Mouse (Mus musculus): Measurements from ENCODE around the gene Arhgef7.

Arhgef7 gene

GRCm38 (mm10) chr8:11727651-11728481, at the start of gene Arhgef7:
Gene Arhgef7 (plus strand): TSS chr8:11727721.
- peak; percentile 84 for DNase-seq

- DNase-seq: no peak
Measured at GRCm38 (mm10) chr8:11684558-11684957, 43.0 kb upstream of the Arhgef7 start.

GRCm38 (mm10) chr8:11687251-11687650, 40.3 kb upstream of the Arhgef7 start:
- DNase-seq: no peak

DNA sequence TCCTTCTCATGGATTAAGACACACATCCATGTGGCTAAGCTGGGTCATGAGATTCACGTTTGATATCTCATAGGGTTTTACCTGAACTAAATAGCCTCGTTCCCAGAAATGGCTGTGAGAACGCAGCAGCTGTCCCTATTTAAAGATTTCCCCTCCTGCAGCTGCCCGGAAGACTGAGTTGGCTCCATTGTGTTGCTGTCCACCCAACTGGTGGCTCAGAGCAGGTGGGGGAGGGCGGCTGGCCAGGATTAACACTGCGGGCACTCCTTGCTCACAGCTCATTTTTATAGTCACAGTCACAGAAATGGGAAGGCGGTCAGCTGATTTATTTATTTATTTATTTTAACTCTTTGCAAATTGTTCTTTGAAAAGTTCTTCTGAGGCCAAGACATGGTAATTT, 37.6 kb upstream of the Arhgef7 start:
- no peak for DNase-seq

DNA sequence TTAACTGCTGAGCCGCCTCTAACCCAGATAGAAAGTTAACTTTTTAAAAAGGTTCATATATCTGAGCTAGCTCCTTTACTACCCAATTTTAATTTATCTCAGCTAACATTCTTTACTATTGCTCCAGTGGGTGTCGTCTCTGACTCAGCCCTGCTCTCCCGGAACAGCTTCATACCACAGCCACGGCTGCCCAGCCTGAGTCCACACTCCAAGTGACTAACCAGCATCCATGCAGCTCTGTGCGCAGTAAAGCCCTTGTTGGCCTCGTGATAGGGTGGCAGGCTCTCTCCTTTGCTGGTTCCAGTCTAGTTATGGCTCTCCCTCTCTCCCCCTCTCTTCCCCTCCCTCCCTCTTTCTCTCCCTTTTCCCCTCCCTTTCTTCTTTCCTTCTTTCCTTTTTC, 36.2 kb upstream of the Arhgef7 start:
- no peak for DNase-seq

- no peak for DNase-seq
Measured at GRCm38 (mm10) chr8:11691761-11692160, 35.8 kb upstream of the Arhgef7 start.

- DNase-seq: no peak
Measured at GRCm38 (mm10) chr8:11692455-11692854, 35.1 kb upstream of the Arhgef7 start.

- no peak for DNase-seq
Measured at GRCm38 (mm10) chr8:11693972-11694371, 33.5 kb upstream of the Arhgef7 start.

- DNase-seq: no peak
Measured at GRCm38 (mm10) chr8:11696176-11696575, 31.3 kb upstream of the Arhgef7 start.

- no peak for DNase-seq
Measured at GRCm38 (mm10) chr8:11697467-11697866, 30.1 kb upstream of the Arhgef7 start.

DNA sequence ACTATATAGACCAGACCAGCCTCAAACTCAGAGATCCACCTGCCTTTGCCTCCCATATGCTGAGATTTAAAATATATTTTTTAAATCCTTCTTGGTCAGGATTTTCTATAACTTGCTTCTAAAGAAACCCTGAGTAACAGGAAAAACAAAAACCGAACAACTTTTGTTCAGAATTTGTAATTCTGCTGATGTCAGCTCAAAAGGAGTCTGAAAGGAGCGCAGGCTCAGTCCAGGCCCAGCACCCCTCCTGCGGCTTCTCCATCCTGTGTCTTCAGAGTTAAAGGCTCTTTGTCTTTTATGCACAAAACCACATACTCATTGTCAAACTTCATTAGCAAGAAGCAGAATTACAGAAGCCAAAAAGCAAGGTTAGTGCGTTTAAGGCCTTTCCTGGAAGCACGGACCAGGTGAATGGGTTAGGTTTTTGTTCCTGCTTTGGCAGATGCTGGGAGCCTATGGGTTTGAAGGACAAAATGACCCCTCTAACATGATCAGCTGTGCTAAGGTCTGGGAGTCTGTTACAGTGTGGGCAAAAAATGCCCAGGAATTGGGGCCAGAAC, 28.0 kb upstream of the Arhgef7 start:
- no peak for DNase-seq

GRCm38 (mm10) chr8:11700060-11701032, 27.2 kb upstream of the Arhgef7 start:
- peak; percentile 93 for DNase-seq

DNA sequence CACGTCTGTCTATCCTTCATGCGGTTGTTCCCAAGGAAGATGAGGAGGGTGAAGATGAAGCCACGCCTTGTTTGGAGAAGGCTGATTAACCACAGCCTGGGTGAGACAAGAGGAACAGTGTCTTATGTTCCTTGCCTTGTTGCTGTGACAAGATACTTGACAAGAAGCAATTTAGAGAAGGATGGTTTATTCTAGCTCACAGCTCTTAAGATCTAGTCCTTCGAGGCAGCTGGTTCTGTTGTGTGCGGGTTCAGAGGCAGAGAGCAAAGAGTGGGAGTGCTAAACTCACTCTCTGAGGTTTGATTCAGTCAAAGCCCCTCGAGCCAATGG, 26.5 kb upstream of the Arhgef7 start, which contains the start of gene 1700016D06Rik:
TSS of gene 1700016D06Rik (minus strand) at position 31 of the 330 bp plus-strand sequence.
- DNase-seq: no peak

DNA sequence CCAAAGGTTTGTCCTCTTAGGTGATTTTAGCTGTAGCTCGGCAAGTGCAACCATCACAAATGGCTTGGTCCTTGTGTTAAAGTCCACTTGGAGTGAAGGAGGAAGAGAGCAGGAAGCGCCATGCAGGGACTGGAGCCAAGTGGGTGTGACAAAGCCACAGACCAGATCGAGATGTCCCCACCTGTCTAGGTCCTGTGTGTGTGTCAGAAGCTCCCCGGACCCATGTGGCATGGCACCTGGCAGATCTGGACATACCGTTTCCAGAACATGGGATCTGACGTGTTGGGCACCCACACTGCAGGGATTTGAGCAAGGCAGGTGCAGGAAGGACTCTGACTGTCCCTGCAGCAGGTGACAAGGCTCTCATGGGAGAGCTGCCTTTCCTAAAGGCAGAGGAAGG, 26.1 kb upstream of the Arhgef7 start:
- DNase-seq: no peak

DNA sequence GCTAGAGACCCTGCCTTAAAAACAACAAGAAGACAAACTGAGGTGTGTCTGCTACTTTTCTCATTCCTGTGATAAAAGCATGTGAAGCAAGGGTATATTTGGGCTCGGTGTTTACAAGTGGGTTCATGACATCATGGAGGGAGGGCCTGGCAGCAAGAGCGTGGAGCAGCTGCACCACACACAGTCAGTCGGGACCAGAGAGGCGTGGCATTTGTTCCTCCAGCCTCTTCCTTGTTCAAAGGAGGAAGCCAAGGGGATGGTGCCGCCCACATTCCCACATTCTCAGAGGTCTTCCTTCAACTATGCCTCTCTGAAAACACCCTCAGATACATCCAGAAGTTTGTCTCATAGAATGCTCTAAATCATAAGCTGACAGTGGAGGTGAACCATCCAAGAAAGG, 23.7 kb upstream of the Arhgef7 start:
- no peak for DNase-seq

DNA sequence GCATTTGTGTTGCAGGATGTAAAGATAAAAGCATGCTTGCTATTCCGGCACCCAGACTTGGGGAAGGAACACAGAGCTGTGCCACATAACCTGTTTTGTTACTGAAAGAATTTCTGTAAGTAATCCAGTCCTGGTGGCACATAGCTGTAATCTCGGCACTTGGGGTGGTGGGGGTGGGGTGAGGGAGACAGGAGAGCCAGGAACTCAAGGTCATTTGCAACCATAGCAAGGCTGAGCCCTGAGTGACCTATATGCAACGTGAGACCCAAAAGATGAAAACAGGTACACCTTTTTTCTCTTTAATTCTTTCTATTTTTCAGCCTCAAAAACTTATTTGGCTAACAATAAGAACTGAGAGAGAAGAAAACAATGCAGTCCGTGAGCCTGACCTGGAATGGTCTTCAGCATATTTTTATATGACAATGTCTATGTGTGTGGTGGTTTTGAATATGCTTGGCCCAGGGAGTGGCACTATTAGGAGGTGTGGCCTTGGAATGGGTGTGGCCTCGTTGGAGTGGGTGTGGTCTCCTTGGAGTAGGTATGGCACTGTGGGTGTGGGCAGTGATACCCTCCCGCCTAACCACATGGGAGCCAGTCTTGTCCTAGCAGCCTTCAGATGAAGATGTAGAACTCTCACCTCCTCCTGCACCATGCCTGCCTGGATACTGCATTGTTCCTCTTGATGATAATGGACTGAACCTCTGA, 22.7 kb upstream of the Arhgef7 start:
- no peak for DNase-seq

GRCm38 (mm10) chr8:11705818-11706217, 21.7 kb upstream of the Arhgef7 start:
- peak; percentile 43 for DNase-seq

GRCm38 (mm10) chr8:11707701-11708100, 19.8 kb upstream of the Arhgef7 start:
- DNase-seq: no peak

DNA sequence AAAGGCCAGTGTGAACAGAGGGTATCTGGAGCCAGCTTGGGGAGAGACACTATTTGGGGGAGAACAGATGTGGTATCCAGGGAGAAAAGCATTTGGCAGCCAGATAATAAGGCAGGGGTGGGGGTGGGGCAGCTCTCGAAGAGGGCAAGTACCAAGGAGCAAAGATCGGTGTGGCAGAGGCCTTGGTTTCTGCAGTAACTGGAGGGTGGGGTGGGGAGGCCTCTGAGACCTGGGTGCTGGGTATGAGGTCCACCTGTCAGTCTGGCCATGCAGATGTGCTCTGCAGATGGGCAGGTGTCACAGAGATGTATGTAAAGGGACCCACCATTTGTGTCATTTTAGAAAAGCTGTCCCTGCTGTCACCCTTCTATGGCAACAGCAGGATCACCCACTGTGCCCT, 18.7 kb upstream of the Arhgef7 start:
- DNase-seq: no peak

GRCm38 (mm10) chr8:11709542-11709941, 18.0 kb upstream of the Arhgef7 start:
- no peak for DNase-seq

GRCm38 (mm10) chr8:11710415-11710814, 17.1 kb upstream of the Arhgef7 start:
- no peak for DNase-seq

DNA sequence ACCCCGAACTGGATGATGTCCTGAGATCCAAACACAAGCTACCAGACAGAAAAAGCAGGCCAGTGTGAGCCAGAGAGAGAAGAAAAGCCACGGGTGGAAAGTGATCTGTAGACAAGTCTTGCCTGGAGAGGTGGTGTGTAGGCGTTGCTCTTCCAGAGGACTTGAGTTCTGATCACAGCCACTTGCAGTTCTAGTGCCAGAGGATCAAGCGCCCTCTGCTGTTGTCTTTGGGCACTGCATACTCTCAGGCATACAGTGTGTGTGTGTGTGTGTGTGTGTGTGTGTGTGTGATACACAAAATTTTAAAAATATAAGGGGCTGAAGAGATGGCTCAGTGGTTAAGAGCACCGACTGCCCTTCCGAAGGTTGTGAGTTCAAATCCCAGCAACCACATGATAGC, 15.3 kb upstream of the Arhgef7 start:
- peak; percentile 39 for DNase-seq

- no peak for DNase-seq
Measured at GRCm38 (mm10) chr8:11717194-11717593, 10.3 kb upstream of the Arhgef7 start.
